Mouse (Mus musculus): Measurements from ENCODE around the gene Cacnb3.

GRCm38 (mm10) chr15:98689682-98690081 is 59.0 kb downstream of the Cacnb3 start:
- TF ChIP-seq ZNF384 (IDR thresholded peaks at IDR 0.05; ENCODE audit: low read depth, low read length) = no peak
- TF ChIP-seq CHD2 (IDR thresholded peaks at IDR 0.05; ENCODE audit: low read depth, low read length) = no peak
- TF ChIP-seq ZC3H11A (IDR thresholded peaks at IDR 0.05; ENCODE audit: borderline replicate concordance, low read depth, low read length) = no peak
- TF ChIP-seq MAFK (IDR thresholded peaks at IDR 0.05; ENCODE audit: insufficient read depth, low read depth, low read length) = no peak

All from ES-E14 (cell line).